In the genomic region with DNA sequence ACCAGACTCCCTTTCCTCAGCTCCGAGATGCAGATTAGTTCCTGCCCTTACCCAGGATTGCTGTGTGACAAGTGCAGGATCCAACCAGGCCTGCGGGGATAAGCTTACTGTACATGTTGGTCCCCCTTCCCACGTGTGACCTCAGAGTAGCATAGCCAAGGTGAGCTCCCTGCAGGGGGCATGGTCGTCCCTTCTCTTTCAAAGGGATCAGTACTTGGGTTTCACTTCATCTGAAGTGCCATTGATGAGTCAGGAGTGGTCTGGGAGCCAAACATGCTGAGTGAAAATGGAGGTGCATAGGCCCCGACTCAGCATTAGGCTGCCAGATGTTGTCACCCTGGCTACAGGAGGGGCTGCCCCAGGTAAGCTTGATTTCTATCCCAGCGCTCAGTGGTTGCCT, we compare ENCODE assay signal across 25 mouse cellular contexts.
DNase-seq lines count a peak whose midpoint lies in the region; ATAC-seq and TF ChIP-seq lines count a peak whose summit lies in the region.
"Had no signal": no experiment of that assay in that cellular context is flagged by ENCODE, and none has a peak within 500 bp of the region (broad histone marks: within the 10 kb centered on the region; RNA-seq: fewer than 3 reads in every experiment).

No protein-coding gene starts in this region.

- H3K4me1 ChIP-seq in hindbrain, embryonic 10.5 days (replicated peaks) = peaks cover 39% of the 10 kb centered on the region
- no peaks in the 10 kb centered on the region for H3K4me1 ChIP-seq in hindbrain, postnatal 0 days (ENCODE audit: insufficient read depth, low read length)
- H3K4me1 ChIP-seq in midbrain, embryonic 10.5 days = peaks cover 22% of the 10 kb centered on the region
- H3K4me1 ChIP-seq in midbrain, embryonic 13.5 days (replicated peaks) = peaks cover 30% of the 10 kb centered on the region
- peaks cover 25% of the 10 kb centered on the region for H3K4me1 ChIP-seq in forebrain, embryonic 15.5 days
- H3K4me1 ChIP-seq: heart, embryonic 12.5 days; liver, embryonic 13.5 days had no signal

- no peak overlapping the region for H3K9ac ChIP-seq in hindbrain, postnatal 0 days (replicated peaks; ENCODE audit: low read length)
- H3K9ac ChIP-seq in midbrain, embryonic 13.5 days (replicated peaks) = no peak overlapping the region
- H3K9ac ChIP-seq in forebrain, embryonic 15.5 days (replicated peaks) = no peak overlapping the region
- H3K9ac ChIP-seq: embryonic facial prominence, embryonic 12.5 days; heart, embryonic 12.5 days; limb, embryonic 15.5 days; liver, embryonic 13.5 days had no signal

- H3K27me3 ChIP-seq in hindbrain, embryonic 10.5 days (ENCODE audit: insufficient read depth, poor library complexity, severe bottlenecking) = 0 out of 2 replicates have a peak, but pooled peaks cover 8% of the 10 kb centered on the region
- H3K27me3 ChIP-seq in hindbrain, postnatal 0 days (ENCODE audit: insufficient read depth, low read length) = no peaks in the 10 kb centered on the region
- 0 out of 2 replicates have a peak, but pooled peaks cover 4% of the 10 kb centered on the region for H3K27me3 ChIP-seq in midbrain, embryonic 10.5 days (ENCODE audit: low read depth, poor library complexity, severe bottlenecking)
- no peaks in the 10 kb centered on the region for H3K27me3 ChIP-seq in midbrain, embryonic 13.5 days
- H3K27me3 ChIP-seq in myocyte (ENCODE audit: control insufficient read depth, insufficient read depth, insufficient read length) = no peaks in the 10 kb centered on the region
- 0 out of 2 replicates have a peak, but pooled peaks cover 2% of the 10 kb centered on the region for H3K27me3 ChIP-seq in forebrain, embryonic 15.5 days
- H3K27me3 ChIP-seq: embryonic facial prominence, embryonic 12.5 days; heart, embryonic 12.5 days; limb, embryonic 15.5 days; liver, embryonic 13.5 days had no signal

- peak overlapping the region; percentile 72 for H3K27ac ChIP-seq in hindbrain, embryonic 10.5 days
- no peak overlapping the region for H3K27ac ChIP-seq in hindbrain, postnatal 0 days
- H3K27ac ChIP-seq in midbrain, embryonic 10.5 days (replicated peaks) = peak overlapping the region; percentile 29; the same call in 1 of the 2 replicates
- H3K27ac ChIP-seq in midbrain, embryonic 13.5 days = no peak overlapping the region
- H3K27ac ChIP-seq in forebrain, embryonic 15.5 days (replicated peaks) = no peak overlapping the region
- H3K27ac ChIP-seq: embryonic facial prominence, embryonic 12.5 days; limb, embryonic 15.5 days; liver, embryonic 13.5 days; macrophage had no signal

- H3K79me2 ChIP-seq in myocyte (ENCODE audit: control insufficient read depth, insufficient read depth) = no peaks in the 10 kb centered on the region

- 75% methylated on average over 6 of the region's 6 CpGs for WGBS in hindbrain, embryonic 10.5 days
- 67% methylated on average over 6 of the region's 6 CpGs for WGBS in hindbrain, postnatal 0 days
- 75% methylated on average over 6 of the region's 6 CpGs for WGBS in midbrain, embryonic 10.5 days
- WGBS in midbrain, embryonic 13.5 days = 81% methylated on average over 6 of the region's 6 CpGs
- WGBS in forebrain, embryonic 15.5 days = 75% methylated on average over 6 of the region's 6 CpGs

- no peak overlapping the region for H3ac ChIP-seq in myocyte (ENCODE audit: control insufficient read depth, insufficient read length)

- H3K4me2 ChIP-seq in hindbrain, postnatal 0 days (ENCODE audit: low read depth, low read length) = no peak overlapping the region
- no peak overlapping the region for H3K4me2 ChIP-seq in midbrain, embryonic 13.5 days (replicated peaks)
- H3K4me2 ChIP-seq in myocyte (ENCODE audit: low read depth) = peak overlapping the region; percentile 24
- no peak overlapping the region for H3K4me2 ChIP-seq in forebrain, embryonic 15.5 days (replicated peaks)
- H3K4me2 ChIP-seq: embryonic facial prominence, embryonic 12.5 days; heart, embryonic 12.5 days; limb, embryonic 15.5 days; liver, embryonic 13.5 days had no signal

- H3K36me3 ChIP-seq in hindbrain, embryonic 10.5 days = no peaks in the 10 kb centered on the region
- H3K36me3 ChIP-seq in hindbrain, postnatal 0 days (ENCODE audit: insufficient read depth, low read length) = no peaks in the 10 kb centered on the region
- no peaks in the 10 kb centered on the region for H3K36me3 ChIP-seq in midbrain, embryonic 10.5 days
- no peaks in the 10 kb centered on the region for H3K36me3 ChIP-seq in midbrain, embryonic 13.5 days
- no peaks in the 10 kb centered on the region for H3K36me3 ChIP-seq in myocyte (ENCODE audit: control insufficient read depth, insufficient read depth)
- no peaks in the 10 kb centered on the region for H3K36me3 ChIP-seq in forebrain, embryonic 15.5 days
- H3K36me3 ChIP-seq: embryonic facial prominence, embryonic 12.5 days; heart, embryonic 12.5 days; limb, embryonic 15.5 days; liver, embryonic 13.5 days had no signal

- H3K4me3 ChIP-seq in hindbrain, embryonic 10.5 days = no peak overlapping the region
- no peak overlapping the region for H3K4me3 ChIP-seq in hindbrain, postnatal 0 days (ENCODE audit: low read length)
- H3K4me3 ChIP-seq in midbrain, embryonic 10.5 days = no peak overlapping the region
- H3K4me3 ChIP-seq in midbrain, embryonic 13.5 days (replicated peaks) = no peak overlapping the region
- no peak overlapping the region for H3K4me3 ChIP-seq in myocyte
- H3K4me3 ChIP-seq in forebrain, embryonic 15.5 days = no peak overlapping the region
- H3K4me3 ChIP-seq: embryonic facial prominence, embryonic 12.5 days; heart, embryonic 12.5 days; limb, embryonic 15.5 days; liver, embryonic 13.5 days had no signal

- no peaks in the 10 kb centered on the region for H3K9me3 ChIP-seq in hindbrain, embryonic 10.5 days
- H3K9me3 ChIP-seq in hindbrain, postnatal 0 days (ENCODE audit: low read length) = no peaks in the 10 kb centered on the region
- no peaks in the 10 kb centered on the region for H3K9me3 ChIP-seq in midbrain, embryonic 10.5 days (replicated peaks)
- no peaks in the 10 kb centered on the region for H3K9me3 ChIP-seq in midbrain, embryonic 13.5 days
- no peaks in the 10 kb centered on the region for H3K9me3 ChIP-seq in forebrain, embryonic 15.5 days
- H3K9me3 ChIP-seq: embryonic facial prominence, embryonic 12.5 days; heart, embryonic 12.5 days; limb, embryonic 15.5 days; liver, embryonic 13.5 days had no signal

- no peak for ATAC-seq in hindbrain, postnatal 0 days
- ATAC-seq in midbrain, embryonic 13.5 days = no peak
- no peak for ATAC-seq in forebrain, embryonic 15.5 days (replicated peaks)
- ATAC-seq: forebrain, embryonic 14.5 days; inflammation-experienced regulatory T-cells, adult 6 months; lung, postnatal 0 days had no signal

- no peak for TF ChIP-seq CTCF in hindbrain, postnatal 0 days (IDR thresholded peaks at IDR 0.05; ENCODE audit: low read depth)

- no peak for TF ChIP-seq POLR2A in myocyte (IDR thresholded peaks at IDR 0.05; ENCODE audit: insufficient read length, low read depth)

- no peak for DNase-seq in hindbrain, embryonic 10.5 days (ENCODE audit: low spot score)
- no peak for DNase-seq in hindbrain, postnatal 0 days (ENCODE audit: low spot score)
- DNase-seq in midbrain, embryonic 10.5 days (ENCODE audit: low spot score) = no peak
- DNase-seq in ES-CJ7 (ENCODE audit: low read depth, low spot score) = peak; percentile 41
- DNase-seq in ovary, postnatal 36 days (ENCODE audit: low spot score) = no peak
- DNase-seq: cerebellum, adult 11 months; cerebellum, adult 9-10 months; embryo, embryonic 11 days; gastrocnemius, postnatal 25 days; heart, adult 18-20 months; heart, postnatal 4 days; kidney, postnatal 4 days; liver, embryonic 13.5 days; lung, adult 18-20 months; thymus, postnatal 14 days had no signal

TF ChIP-seq in myocyte, 11 proteins besides CTCF, POLR2A, EP300 and RAD21:
- TF ChIP-seq MYOD1 (IDR thresholded peaks at IDR 0.05; ENCODE audit: control insufficient read depth in 1 of 3, insufficient read length in 2 of 3, low read depth in 2 of 3) = no peak
- TF ChIP-seq REST (IDR thresholded peaks at IDR 0.05; ENCODE audit: insufficient read depth, insufficient read length) = no peak
- no peak for TF ChIP-seq USF1 (IDR thresholded peaks at IDR 0.05; ENCODE audit: low read depth)
- TF ChIP-seq POLR2AphosphoS2 (IDR thresholded peaks at IDR 0.05; ENCODE audit: insufficient read length, low read depth) = no peak
- TF ChIP-seq MAX (IDR thresholded peaks at IDR 0.05; ENCODE audit: low read depth) = no peak
- no peak for TF ChIP-seq MYOG (IDR thresholded peaks at IDR 0.05; ENCODE audit: control insufficient read depth in 1 of 3, insufficient read depth in 1 of 3, insufficient read length in 2 of 3, low read depth in 2 of 3)
- TF ChIP-seq TCF12 (IDR thresholded peaks at IDR 0.05; ENCODE audit: insufficient read depth, poor library complexity, severe bottlenecking) = no peak
- TF ChIP-seq SRF (IDR thresholded peaks at IDR 0.05; ENCODE audit: control insufficient read depth, insufficient read length, low read depth) = no peak
- no peak for TF ChIP-seq TCF3 (IDR thresholded peaks at IDR 0.05; ENCODE audit: insufficient read length, low read depth)
- TF ChIP-seq CEBPB (IDR thresholded peaks at IDR 0.05; ENCODE audit: insufficient read depth, poor library complexity, severe bottlenecking) = no peak
- TF ChIP-seq E2F4 (IDR thresholded peaks at IDR 0.05; ENCODE audit: insufficient read depth) = no peak

Comparison
In these comparisons a context has a peak if more than half of its experiments do, and no peak if none do; other contexts are left out.
1. H3K27ac ChIP-seq: peak in hindbrain, embryonic 10.5 days (single experiment) and midbrain, embryonic 10.5 days (single experiment); none in hindbrain, postnatal 0 days (single experiment), midbrain, embryonic 13.5 days (single experiment) and forebrain, embryonic 15.5 days (single experiment).